Mouse (Mus musculus) MEL (cell line): Measurements from ENCODE around the gene Creb3l1.

Experiments
- BHLHE40 ChIP-seq: IDR thresholded peaks from 2 replicates; pipeline ENCODE4 v1.6.1; 2012; ENCODE audit warnings: low read depth, mild to moderate bottlenecking, inconsistent platforms, low read length, improper control_type of control experiment, borderline replicate concordance
- CTCF ChIP-seq, 3 experiments: IDR thresholded peaks in 2 of 3; conservative IDR thresholded peaks in 1 of 3; 2 replicates each; pipeline ENCODE4 v1.5.1; 2011 to 2012; ENCODE audit warnings: low read length in 3 of 3, low read depth in 2 of 3, mild to moderate bottlenecking in 2 of 3, improper control_type of control experiment in 1 of 3, inconsistent platforms in 1 of 3, mixed read lengths in 1 of 3, moderate library complexity in 1 of 3; ENCODE audit not compliant: control insufficient read depth in 1 of 3, insufficient read depth in 1 of 3, poor library complexity in 1 of 3, severe bottlenecking in 1 of 3
- NRF1 ChIP-seq: IDR thresholded peaks from 2 replicates; pipeline ENCODE4 v1.6.1; 2014; ENCODE audit warnings: low read depth, mild to moderate bottlenecking, inconsistent platforms, low read length, improper control_type of control experiment, moderate library complexity; ENCODE audit not compliant: poor library complexity, insufficient read depth, severe bottlenecking
- SMC3 ChIP-seq: IDR thresholded peaks from 2 replicates; pipeline ENCODE4 v1.6.1; 2011; ENCODE audit warnings: low read depth, low read length, improper control_type of control experiment
- TAL1 ChIP-seq: IDR thresholded peaks from 2 replicates; pipeline ENCODE4 v1.6.1; 2012; ENCODE audit warnings: mild to moderate bottlenecking, inconsistent platforms, low read length, moderate library complexity, mixed read lengths
- USF2 ChIP-seq, 2 experiments: IDR thresholded peaks; 2 replicates each; pipeline ENCODE4 v1.6.1; 2011 to 2012; ENCODE audit warnings: improper control_type of control experiment in 2 of 2, low read length in 2 of 2, borderline replicate concordance in 1 of 2, inconsistent platforms in 1 of 2, low read depth in 1 of 2, mild to moderate bottlenecking in 1 of 2; ENCODE audit not compliant: insufficient read depth in 1 of 2

DNA sequence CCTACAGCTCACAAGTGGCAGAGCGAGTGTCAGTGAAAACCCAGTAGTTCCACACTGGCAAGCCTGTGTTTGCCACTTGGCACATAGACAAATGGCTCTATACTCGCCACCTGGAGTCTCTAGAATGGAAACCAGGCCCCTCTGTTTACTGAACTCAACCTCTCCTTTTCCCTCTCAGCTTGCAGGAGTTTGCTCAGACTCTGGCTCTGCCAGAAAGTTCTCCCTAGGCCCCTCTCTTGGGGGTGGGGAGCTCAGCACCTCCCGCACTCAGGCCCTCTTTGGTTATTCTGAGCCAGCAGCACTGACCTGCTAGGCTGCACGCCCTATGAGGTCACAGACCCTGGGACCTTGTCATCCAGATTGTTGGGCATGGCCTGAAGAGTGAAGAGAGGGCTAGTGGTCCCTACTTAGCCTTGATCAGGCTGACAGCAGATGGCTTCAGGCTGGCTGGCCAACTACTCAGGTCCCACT is 69.1 kb downstream of the Creb3l1 start:
- no peak for TF ChIP-seq TAL1
- no peak for TF ChIP-seq CTCF (IDR thresholded peaks at IDR 0.05 in 2 of 3, conservative IDR thresholded peaks at IDR 0.05 in 1 of 3; ENCODE audit: control insufficient read depth in 1 of 3, insufficient read depth in 1 of 3, low read depth in 2 of 3, low read length in 3 of 3, poor library complexity in 1 of 3, severe bottlenecking in 1 of 3)
- TF ChIP-seq USF2 (IDR thresholded peaks at IDR 0.05; ENCODE audit: borderline replicate concordance in 1 of 2, insufficient read depth in 1 of 2, low read depth in 1 of 2, low read length in 2 of 2), result no peak
- TF ChIP-seq SMC3, result no peak
- TF ChIP-seq NRF1, result no peak
- TF ChIP-seq BHLHE40, result no peak
